Mouse (Mus musculus) cerebellum, adult 2 months (tissue): Measurements from ENCODE around the gene Zfp319.

Experiments used
- CTCF ChIP-seq: fragments of 200-500 bp; IDR thresholded peaks from 2 replicates; pipeline ENCODE4 v1.5.1; 2011; ENCODE audit warnings: low read depth, mild to moderate bottlenecking, control low read depth, low read length, moderate library complexity, borderline replicate concordance; ENCODE audit not compliant: insufficient read depth
- POLR2A ChIP-seq: fragments of 200-500 bp; IDR thresholded peaks from 2 replicates; pipeline ENCODE4 v1.6.1; 2011; ENCODE audit warnings: low read length, control low read depth, borderline replicate concordance; ENCODE audit not compliant: insufficient read depth

- TF ChIP-seq CTCF (no peak), POLR2A (no peak)
These were observed 38.0 kb upstream of the Zfp319 start for GRCm38 (mm10) chr8:95369581-95370326.
